Mouse (Mus musculus) MEL (cell line): Measurements from ENCODE around the gene Hs3st3b1. TPM values are rescaled to one million over a fixed set of nuclear protein-coding genes. Genes with fewer than 3 reads are reported as not detected.

Source experiments
- DNase-seq: peaks from one replicate; pipeline ENCODE4 v3.0.0; 2011; ENCODE audit warnings: low read depth, low spot score
- H3K27ac ChIP-seq: 2 replicates; pipeline ENCODE4 v1.5.1; 2012; ENCODE audit warnings: low read depth, mild to moderate bottlenecking, control low read depth, low read length, moderate library complexity; ENCODE audit not compliant: control insufficient read depth
- H3K27me3 ChIP-seq, 2 experiments: fragments of 150-350 bp in 1 of 2; sonication (generic) in 1 of 2; 2 replicates each; pipeline ENCODE4 v1.6.1; 2012; ENCODE audit warnings: low read length in 2 of 2, mild to moderate bottlenecking in 2 of 2, improper control_type of control experiment in 1 of 2, moderate library complexity in 1 of 2; ENCODE audit not compliant: insufficient read depth in 2 of 2, control insufficient read depth in 1 of 2
- H3K36me3 ChIP-seq, 2 experiments: 2 replicates each; pipeline ENCODE4 v1.6.1; 2012 to 2014; ENCODE audit warnings: low read length in 2 of 2, improper control_type of control experiment in 1 of 2, inconsistent platforms in 1 of 2, mild to moderate bottlenecking in 1 of 2; ENCODE audit not compliant: insufficient read depth in 2 of 2, control insufficient read depth in 1 of 2
- H3K4me1 ChIP-seq, 2 experiments: fragments of 150-350 bp in 1 of 2; sonication (generic) in 1 of 2; 2 replicates each; pipeline ENCODE4 v1.6.1; 2012; ENCODE audit warnings: low read length in 2 of 2, improper control_type of control experiment in 1 of 2, mild to moderate bottlenecking in 1 of 2; ENCODE audit not compliant: insufficient read depth in 2 of 2, control insufficient read depth in 1 of 2
- H3K4me3 ChIP-seq, 2 experiments: fragments of 150-350 bp in 1 of 2; sonication (generic) in 1 of 2; 2 replicates each; pipeline ENCODE4 v1.5.1; 2012; ENCODE audit warnings: low read depth in 2 of 2, low read length in 2 of 2, mild to moderate bottlenecking in 2 of 2, moderate library complexity in 2 of 2, control low read depth in 1 of 2, improper control_type of control experiment in 1 of 2; ENCODE audit not compliant: control insufficient read depth in 1 of 2, insufficient read depth in 1 of 2
- H3K79me2 ChIP-seq: 2 replicates; pipeline ENCODE4 v1.6.1; 2012; ENCODE audit warnings: mild to moderate bottlenecking, low read length, moderate library complexity; ENCODE audit not compliant: control insufficient read depth, poor library complexity, insufficient read depth
- H3K9ac ChIP-seq: 2 replicates; pipeline ENCODE4 v1.6.1; 2012; ENCODE audit warnings: low read depth, mild to moderate bottlenecking, control low read depth, low read length, moderate library complexity; ENCODE audit not compliant: control insufficient read depth, poor library complexity, severe bottlenecking
- H3K9me3 ChIP-seq: fragments of 150-350 bp; sonication (generic); replicated peaks from 2 replicates; pipeline ENCODE4 v1.6.1; 2012; ENCODE audit warnings: mild to moderate bottlenecking, low read length, improper control_type of control experiment, moderate library complexity; ENCODE audit not compliant: insufficient read depth
- CHD1 ChIP-seq: IDR thresholded peaks from 2 replicates; pipeline ENCODE4 v1.6.1; 2012; ENCODE audit warnings: low read depth, mild to moderate bottlenecking, inconsistent platforms, low read length, improper control_type of control experiment
- CTCF ChIP-seq, 3 experiments: IDR thresholded peaks in 2 of 3; conservative IDR thresholded peaks in 1 of 3; 2 replicates each; pipeline ENCODE4 v1.5.1; 2011 to 2012; ENCODE audit warnings: low read length in 3 of 3, low read depth in 2 of 3, mild to moderate bottlenecking in 2 of 3, improper control_type of control experiment in 1 of 3, inconsistent platforms in 1 of 3, mixed read lengths in 1 of 3, moderate library complexity in 1 of 3; ENCODE audit not compliant: control insufficient read depth in 1 of 3, insufficient read depth in 1 of 3, poor library complexity in 1 of 3, severe bottlenecking in 1 of 3
- EP300 ChIP-seq, 2 experiments: IDR thresholded peaks; 2 replicates each; pipeline ENCODE4 v1.6.1; 2011; ENCODE audit warnings: improper control_type of control experiment in 2 of 2, low read length in 2 of 2, low read depth in 1 of 2, mild to moderate bottlenecking in 1 of 2
- ETS1 ChIP-seq: IDR thresholded peaks from 2 replicates; pipeline ENCODE4 v1.6.1; 2012; ENCODE audit warnings: low read depth, mild to moderate bottlenecking, inconsistent platforms, low read length, improper control_type of control experiment, moderate library complexity
- GABPA ChIP-seq: IDR thresholded peaks from 2 replicates; pipeline ENCODE4 v1.6.1; 2012; ENCODE audit warnings: low read depth, mild to moderate bottlenecking, inconsistent platforms, low read length, improper control_type of control experiment, moderate library complexity
- HCFC1 ChIP-seq: IDR thresholded peaks from 2 replicates; pipeline ENCODE4 v1.6.1; 2012; ENCODE audit warnings: low read depth, mild to moderate bottlenecking, inconsistent platforms, low read length, improper control_type of control experiment, moderate library complexity
- MAFK ChIP-seq: IDR thresholded peaks from 2 replicates; pipeline ENCODE4 v1.6.1; 2011; ENCODE audit warnings: low read depth, mild to moderate bottlenecking, low read length, improper control_type of control experiment, borderline replicate concordance
- MAX ChIP-seq: IDR thresholded peaks from 2 replicates; pipeline ENCODE4 v1.6.1; 2011; ENCODE audit warnings: low read length, improper control_type of control experiment
- MEF2A ChIP-seq: IDR thresholded peaks from 2 replicates; pipeline ENCODE4 v1.6.1; 2014; ENCODE audit warnings: low read depth, mild to moderate bottlenecking, inconsistent platforms, low read length, improper control_type of control experiment; ENCODE audit not compliant: poor library complexity, insufficient replicate concordance, severe bottlenecking; ENCODE audit errors: extremely low read depth
- MXI1 ChIP-seq: IDR thresholded peaks from 2 replicates; pipeline ENCODE4 v1.6.1; 2011; ENCODE audit warnings: mild to moderate bottlenecking, low read depth, low read length, improper control_type of control experiment
- MYB ChIP-seq: IDR thresholded peaks from 2 replicates; pipeline ENCODE4 v1.6.1; 2011; ENCODE audit warnings: mild to moderate bottlenecking, low read depth, low read length, improper control_type of control experiment
- MYC ChIP-seq: IDR thresholded peaks from 2 replicates; pipeline ENCODE4 v1.6.1; 2011; ENCODE audit warnings: low read depth, mild to moderate bottlenecking, low read length, improper control_type of control experiment, moderate library complexity
- NRF1 ChIP-seq: IDR thresholded peaks from 2 replicates; pipeline ENCODE4 v1.6.1; 2014; ENCODE audit warnings: low read depth, mild to moderate bottlenecking, inconsistent platforms, low read length, improper control_type of control experiment, moderate library complexity; ENCODE audit not compliant: poor library complexity, insufficient read depth, severe bottlenecking
- POLR2A ChIP-seq, 2 experiments: IDR thresholded peaks; 2 replicates each; pipeline ENCODE4 v1.6.1; 2011 to 2012; ENCODE audit warnings: low read length in 2 of 2, mild to moderate bottlenecking in 2 of 2, control low read depth in 1 of 2, improper control_type of control experiment in 1 of 2, low read depth in 1 of 2, moderate library complexity in 1 of 2; ENCODE audit not compliant: control insufficient read depth in 1 of 2, insufficient read depth in 1 of 2, poor library complexity in 1 of 2
- POLR2AphosphoS2 ChIP-seq: IDR thresholded peaks from 2 replicates; pipeline ENCODE4 v1.6.1; 2011; ENCODE audit warnings: low read length, improper control_type of control experiment
- POLR2AphosphoS5 ChIP-seq: IDR thresholded peaks from 2 replicates; pipeline ENCODE4 v1.6.1; 2012; ENCODE audit warnings: low read depth, borderline replicate concordance, mild to moderate bottlenecking, inconsistent platforms, low read length, moderate library complexity, mixed read lengths
- SIN3A ChIP-seq: IDR thresholded peaks from 2 replicates; pipeline ENCODE4 v1.6.1; 2012; ENCODE audit warnings: low read length, improper control_type of control experiment, inconsistent platforms
- TCF12 ChIP-seq: IDR thresholded peaks from 2 replicates; pipeline ENCODE4 v1.6.1; 2014; ENCODE audit warnings: low read depth, mild to moderate bottlenecking, inconsistent platforms, low read length, improper control_type of control experiment, moderate library complexity
- ZNF384 ChIP-seq: IDR thresholded peaks from 2 replicates; pipeline ENCODE4 v1.6.1; 2012; ENCODE audit warnings: low read depth, mild to moderate bottlenecking, inconsistent platforms, low read length, improper control_type of control experiment
- polyA plus RNA-seq, 2 experiments: library from polyadenylated mRNA; stranded (reverse) in 1 of 2; unstranded in 1 of 2; fragments of >175 nt in 1 of 2; fragments of >200 nt in 1 of 2; gene quantifications; 2 replicates each; pipeline versions ENCODE4 v1.2.1 to v1.2.4; 2012; ENCODE audit warnings: low replicate concordance in 2 of 2, low read depth in 1 of 2; ENCODE audit not compliant: insufficient read length in 2 of 2, insufficient read depth in 1 of 2, missing spikeins in 1 of 2
- total RNA-seq: library from RNA; depleted of rRNA; stranded (reverse); fragments of 300-350 nt; gene quantifications from 2 replicates; pipeline ENCODE4 v1.2.3, GENCODE M21; 2012

The Hs3st3b1 gene
- total and polyA plus RNA-seq, 3 experiments: not detected

GRCm38 (mm10) chr11:63911001-63911400 is 11.1 kb downstream of the Hs3st3b1 start:
- Histone ChIP-seq H3K79me2 (no peaks in the 10 kb centered on the region), H3K9ac (no peak overlapping the region), H3K9me3 (no peaks in the 10 kb centered on the region; the same call in 1 of the 2 replicates), H3K4me1 (no peaks in the 10 kb centered on the region), H3K36me3 (no peaks in the 10 kb centered on the region), H3K27me3 (no peaks in the 10 kb centered on the region), H3K27ac (no peak overlapping the region), H3K4me3 (no peak overlapping the region)
- no peak for DNase-seq
- TF ChIP-seq NRF1 (no peak), ETS1 (no peak), SIN3A (no peak), MYC (no peak), EP300 (IDR thresholded peaks at IDR 0.05; ENCODE audit: low read depth in 1 of 2, low read length in 2 of 2) (no peak)

- Histone ChIP-seq H3K9me3 (no peaks in the 10 kb centered on the region; the same call in 1 of the 2 replicates), H3K79me2 (no peaks in the 10 kb centered on the region), H3K27me3 (no peaks in the 10 kb centered on the region), H3K9ac (no peak overlapping the region), H3K4me3 (no peak overlapping the region), H3K4me1 (no peaks in the 10 kb centered on the region)
- TF ChIP-seq MYB (no peak), CTCF (IDR thresholded peaks at IDR 0.05 in 2 of 3, conservative IDR thresholded peaks at IDR 0.05 in 1 of 3; ENCODE audit: control insufficient read depth in 1 of 3, insufficient read depth in 1 of 3, low read depth in 2 of 3, low read length in 3 of 3, poor library complexity in 1 of 3, severe bottlenecking in 1 of 3) (no peak), MAFK (no peak), MXI1 (no peak), TCF12 (no peak), POLR2AphosphoS5 (no peak), EP300 (IDR thresholded peaks at IDR 0.05; ENCODE audit: low read depth in 1 of 2, low read length in 2 of 2) (no peak), ZNF384 (no peak), HCFC1 (no peak), MEF2A (no peak), POLR2A (IDR thresholded peaks at IDR 0.05; ENCODE audit: control insufficient read depth in 1 of 2, insufficient read depth in 1 of 2, low read depth in 1 of 2, low read length in 2 of 2, poor library complexity in 1 of 2) (no peak), GABPA (no peak), CHD1 (no peak), POLR2AphosphoS2 (no peak), MAX (no peak)
- TF ChIP-seq, all 39 proteins: peak for 0
- H3K27ac ChIP-seq: no peak overlapping the region
- DNase-seq: no peak
- no peaks in the 10 kb centered on the region for H3K36me3 ChIP-seq
Observed at GRCm38 (mm10) chr11:63909961-63910360, 12.1 kb downstream of the Hs3st3b1 start.
